Mouse (Mus musculus): ENCODE measurements at regions not wholly inside any gene's neighbourhood (a gene's known extent, or its start where the extent isn't known, plus 50 kb on each side); places are given as distances from the start of the nearest gene placed in this dataset.
"Not testable (repeated sequence)": the region's sequence is repeated elsewhere in the genome, so short reads cannot be mapped to it uniquely, and the experiment has no call there.

GRCm38 (mm10) chr3:124067971-124068370 is 252.7 kb upstream of the Tram1l1 start:
- H3K27ac ChIP-seq = no peak overlapping the region
- WGBS = 77% methylated on average over 1 of the region's 1 CpGs
- no peak overlapping the region for H3K4me3 ChIP-seq
- DNase-seq (ENCODE audit: extremely low spot score, low spot score) = no peak
- H3K27me3 ChIP-seq (ENCODE audit: poor library complexity, severe bottlenecking) = no peaks in the 10 kb centered on the region
- no peaks in the 10 kb centered on the region for H3K9me3 ChIP-seq
- no peaks in the 10 kb centered on the region for H3K36me3 ChIP-seq (replicated peaks)
- H3K4me1 ChIP-seq = no peaks in the 10 kb centered on the region

GRCm38 (mm10) chr3:124069182-124069581 is 251.5 kb upstream of the Tram1l1 start:
- H3K27ac ChIP-seq = no peak overlapping the region
- 88% methylated on average over 1 of the region's 1 CpGs for WGBS
- H3K4me3 ChIP-seq = no peak overlapping the region
- no peaks in the 10 kb centered on the region for H3K9me3 ChIP-seq
- no peaks in the 10 kb centered on the region for H3K36me3 ChIP-seq (replicated peaks)
- no peak for DNase-seq (ENCODE audit: extremely low spot score, low spot score)
- H3K4me1 ChIP-seq = no peaks in the 10 kb centered on the region
- no peaks in the 10 kb centered on the region for H3K27me3 ChIP-seq (ENCODE audit: poor library complexity, severe bottlenecking)

GRCm38 (mm10) chr3:124075974-124076606 is 244.6 kb upstream of the Tram1l1 start:
- no peak for DNase-seq (ENCODE audit: extremely low spot score, low spot score)
- 86% methylated on average over 6 of the region's 6 CpGs for WGBS

GRCm38 (mm10) chr3:124092404-124093121 is 228.1 kb upstream of the Tram1l1 start:
- Histone ChIP-seq H3K4me1 (no peaks in the 10 kb centered on the region), H3K9me3 (no peaks in the 10 kb centered on the region), H3K27me3 (ENCODE audit: poor library complexity, severe bottlenecking) (no peaks in the 10 kb centered on the region), H3K36me3 (replicated peaks) (no peaks in the 10 kb centered on the region), H3K4me3 (no peak overlapping the region), H3K27ac (no peak overlapping the region)
- 86% methylated on average over 9 of the region's 9 CpGs for WGBS
- DNase-seq (ENCODE audit: extremely low spot score, low spot score) = no peak

More at GRCm38 (mm10) chr3:124075974-124076606, 244.6 kb upstream of the Tram1l1 start:
- no peak overlapping the region for H3K4me3 ChIP-seq
- H3K9me3 ChIP-seq = no peaks in the 10 kb centered on the region
- no peak overlapping the region for H3K27ac ChIP-seq
- no peaks in the 10 kb centered on the region for H3K27me3 ChIP-seq (ENCODE audit: poor library complexity, severe bottlenecking)
- H3K4me1 ChIP-seq = no peaks in the 10 kb centered on the region
- no peaks in the 10 kb centered on the region for H3K36me3 ChIP-seq (replicated peaks)

GRCm38 (mm10) chr3:124113995-124114394 is 206.7 kb upstream of the Tram1l1 start:
- DNase-seq (ENCODE audit: extremely low spot score, low spot score) = no peak
- H3K4me3 ChIP-seq = no peak overlapping the region
- H3K9me3 ChIP-seq = no peaks in the 10 kb centered on the region
- 74% methylated on average over 1 of the region's 1 CpGs for WGBS
- H3K27ac ChIP-seq = no peak overlapping the region
- H3K27me3 ChIP-seq (ENCODE audit: poor library complexity, severe bottlenecking) = no peaks in the 10 kb centered on the region
- H3K36me3 ChIP-seq (replicated peaks) = no peaks in the 10 kb centered on the region
- H3K4me1 ChIP-seq = no peaks in the 10 kb centered on the region

GRCm38 (mm10) chr3:124156255-124156654 is 164.4 kb upstream of the Tram1l1 start:
- Histone ChIP-seq H3K4me3 (no peak overlapping the region), H3K36me3 (replicated peaks) (no peaks in the 10 kb centered on the region), H3K27ac (no peak overlapping the region), H3K9me3 (no peaks in the 10 kb centered on the region), H3K27me3 (ENCODE audit: poor library complexity, severe bottlenecking) (no peaks in the 10 kb centered on the region), H3K4me1 (no peaks in the 10 kb centered on the region)
- DNase-seq (ENCODE audit: extremely low spot score, low spot score) = no peak
- WGBS = 89% methylated on average over 2 of the region's 2 CpGs

- no peak overlapping the region for H3K27ac ChIP-seq
- no peaks in the 10 kb centered on the region for H3K4me1 ChIP-seq
- no peak for DNase-seq (ENCODE audit: extremely low spot score, low spot score)
- no peaks in the 10 kb centered on the region for H3K9me3 ChIP-seq
- H3K27me3 ChIP-seq (ENCODE audit: poor library complexity, severe bottlenecking) = no peaks in the 10 kb centered on the region
- WGBS = 90% methylated on average over 6 of the region's 6 CpGs
- no peaks in the 10 kb centered on the region for H3K36me3 ChIP-seq (replicated peaks)
- no peak overlapping the region for H3K4me3 ChIP-seq
These were observed 162.6 kb upstream of the Tram1l1 start for GRCm38 (mm10) chr3:124157858-124158655.

GRCm38 (mm10) chr3:124193331-124193730 is 127.3 kb upstream of the Tram1l1 start:
- H3K4me1 ChIP-seq; DNase-seq (ENCODE audit: extremely low spot score, low spot score); H3K27me3 ChIP-seq (ENCODE audit: poor library complexity, severe bottlenecking); H3K9me3 ChIP-seq; H3K27ac ChIP-seq; H3K36me3 ChIP-seq (replicated peaks); H3K4me3 ChIP-seq: not testable (repeated sequence)
- WGBS = 72% methylated on average over 6 of the region's 6 CpGs

GRCm38 (mm10) chr3:124200226-124200940 is 120.3 kb upstream of the Tram1l1 start:
- H3K4me1 ChIP-seq; H3K27ac ChIP-seq; H3K9me3 ChIP-seq; H3K27me3 ChIP-seq (ENCODE audit: poor library complexity, severe bottlenecking); DNase-seq (ENCODE audit: extremely low spot score, low spot score); H3K4me3 ChIP-seq; H3K36me3 ChIP-seq (replicated peaks): not testable (repeated sequence)
- WGBS = 84% methylated on average over 9 of the region's 9 CpGs

GRCm38 (mm10) chr3:124217131-124217530 is 103.5 kb upstream of the Tram1l1 start:
- 94% methylated on average over 2 of the region's 2 CpGs for WGBS

GRCm38 (mm10) chr3:124225982-124226381 is 94.7 kb upstream of the Tram1l1 start:
- H3K4me1 ChIP-seq = no peaks in the 10 kb centered on the region
- no peak overlapping the region for H3K4me3 ChIP-seq
- H3K27ac ChIP-seq = no peak overlapping the region
- 85% methylated on average over 4 of the region's 4 CpGs for WGBS
- DNase-seq (ENCODE audit: extremely low spot score, low spot score) = no peak
- no peaks in the 10 kb centered on the region for H3K36me3 ChIP-seq (replicated peaks)
- H3K27me3 ChIP-seq (ENCODE audit: poor library complexity, severe bottlenecking) = no peaks in the 10 kb centered on the region
- H3K9me3 ChIP-seq = no peaks in the 10 kb centered on the region

More at GRCm38 (mm10) chr3:124217131-124217530, 103.5 kb upstream of the Tram1l1 start:
- Histone ChIP-seq H3K27ac (no peak overlapping the region), H3K36me3 (replicated peaks) (no peaks in the 10 kb centered on the region), H3K4me1 (no peaks in the 10 kb centered on the region), H3K9me3 (no peaks in the 10 kb centered on the region), H3K27me3 (ENCODE audit: poor library complexity, severe bottlenecking) (no peaks in the 10 kb centered on the region), H3K4me3 (no peak overlapping the region)
- no peak for DNase-seq (ENCODE audit: extremely low spot score, low spot score)

GRCm38 (mm10) chr3:124227701-124228100 is 93.0 kb upstream of the Tram1l1 start:
- H3K27ac ChIP-seq = no peak overlapping the region
- no peak overlapping the region for H3K4me3 ChIP-seq
- DNase-seq (ENCODE audit: extremely low spot score, low spot score) = no peak
- H3K9me3 ChIP-seq = no peaks in the 10 kb centered on the region
- no peaks in the 10 kb centered on the region for H3K36me3 ChIP-seq (replicated peaks)
- no peaks in the 10 kb centered on the region for H3K4me1 ChIP-seq
- H3K27me3 ChIP-seq (ENCODE audit: poor library complexity, severe bottlenecking) = no peaks in the 10 kb centered on the region

Measured in forebrain, embryonic 10.5 days (tissue).